Mouse (Mus musculus): ENCODE data around the gene Golga2.

GRCm38 (mm10) chr2:32327200-32327599 lies 40.0 kb downstream of the Golga2 start:
- TF ChIP-seq CTCF (IDR thresholded peaks at IDR 0.05; ENCODE audit: low read depth) (no peak), EP300 (IDR thresholded peaks at IDR 0.05; ENCODE audit: low read depth) (no peak)

Data from liver, postnatal 0 days (tissue).